Mouse (Mus musculus): Measurements from ENCODE around the gene Scube2.

Scube2 gene

GRCm38 (mm10) chr7:109764009-109764408 lies 101.5 kb downstream of the Scube2 start:
- in situ Hi-C loops (cut with MboI; ENCODE audit: low pct_unique_long_range_greater_than_20kb in 1 of 2, low sequenced_read_pairs in 2 of 2, unreplicated experiment in 1 of 2): no loop called here

- in situ Hi-C loops (cut with MboI; ENCODE audit: low pct_unique_long_range_greater_than_20kb in 1 of 2, low sequenced_read_pairs in 2 of 2, unreplicated experiment in 1 of 2): no loop called here
These were observed 109.2 kb downstream of the Scube2 start for GRCm38 (mm10) chr7:109756291-109756690.

DNA sequence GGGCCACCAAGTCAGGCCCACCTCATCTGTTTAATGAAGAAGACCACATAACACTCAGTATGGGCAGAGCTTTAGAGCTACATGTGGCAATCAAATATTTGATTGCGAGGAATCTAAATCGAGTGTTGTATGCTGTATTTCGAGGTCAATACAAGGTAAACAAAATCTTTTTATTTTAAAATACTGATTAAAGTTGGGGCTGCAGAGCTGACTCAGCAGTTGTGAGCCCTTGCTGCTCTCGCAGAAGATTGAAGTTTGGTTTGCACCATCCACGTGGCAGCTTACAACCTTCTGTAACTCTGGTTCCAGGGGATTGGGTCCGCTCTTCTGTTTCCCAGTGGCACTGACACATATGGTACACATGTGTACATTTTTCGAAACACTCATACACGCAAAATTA lies 111.4 kb downstream of the Scube2 start:
- in situ Hi-C loops (cut with MboI; ENCODE audit: low pct_unique_long_range_greater_than_20kb in 1 of 2, low sequenced_read_pairs in 2 of 2, unreplicated experiment in 1 of 2): no loop called here

DNA sequence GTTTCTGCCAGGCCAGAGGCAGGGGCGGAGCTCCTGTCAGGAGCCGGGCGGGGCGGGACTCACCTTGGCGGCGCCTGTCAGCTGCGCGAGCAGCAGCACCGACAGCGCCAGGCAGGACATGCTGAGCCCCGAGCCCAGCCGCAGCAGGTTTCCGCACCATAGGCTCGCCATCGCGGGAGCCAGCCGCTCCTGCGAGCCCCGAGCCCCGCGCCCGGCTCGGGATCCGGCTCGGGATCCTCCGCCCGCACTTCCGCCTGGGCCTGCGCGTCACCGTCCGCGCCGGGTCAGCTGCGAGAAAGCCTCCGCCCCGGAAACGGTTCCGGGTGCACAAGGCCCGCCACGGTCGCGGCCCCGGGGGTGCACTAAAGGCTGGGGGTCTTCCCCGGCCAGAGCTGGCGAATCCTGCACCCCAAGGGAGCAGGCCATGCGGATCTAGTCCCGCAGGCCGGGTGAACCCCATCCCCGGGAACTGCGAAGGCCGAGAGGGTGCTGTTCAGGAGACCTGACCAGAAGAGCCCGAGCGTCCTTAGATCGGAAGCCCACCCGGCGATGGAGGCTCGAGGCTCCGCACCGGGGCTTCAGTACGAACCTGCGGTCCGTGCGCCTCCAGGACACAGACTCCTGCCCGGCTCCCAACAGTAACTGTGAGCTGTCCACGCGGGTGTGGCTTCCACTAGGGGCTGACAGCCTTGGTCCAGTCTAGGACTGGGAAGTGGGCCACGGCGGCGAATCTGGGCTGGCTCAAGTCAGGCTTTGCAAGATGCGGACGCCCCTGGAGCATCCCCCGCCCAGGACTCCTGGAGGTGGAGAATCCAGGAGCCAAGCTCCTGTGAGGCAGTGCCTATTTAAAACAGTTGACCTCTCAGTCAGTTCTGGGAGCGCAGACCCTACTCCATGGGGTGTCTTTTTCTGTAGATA lies 113.2 kb downstream of the Scube2 start, which contains the start of gene Tmem9b:
TSS of gene Tmem9b (minus strand) at position 868 of the 918 bp plus-strand sequence.
- in situ Hi-C loops (cut with MboI; ENCODE audit: low pct_unique_long_range_greater_than_20kb in 1 of 2, low sequenced_read_pairs in 2 of 2, unreplicated experiment in 1 of 2): no loop called here

- in situ Hi-C loops (cut with MboI; ENCODE audit: low pct_unique_long_range_greater_than_20kb in 1 of 2, low sequenced_read_pairs in 2 of 2, unreplicated experiment in 1 of 2): no loop called here
These were observed 114.0 kb downstream of the Scube2 start for GRCm38 (mm10) chr7:109751427-109752007.

Data from mouse embryonic stem cell (cell line).